Mouse (Mus musculus) midbrain, embryonic 11.5 days (tissue): ENCODE data around the gene Pex6. TPM values are rescaled to one million over a fixed set of nuclear protein-coding genes. Genes with fewer than 3 reads are reported as not detected.

Experiments
- ATAC-seq: fragments of 200-750 bp; cut with Nextera tagmentation; 2 replicates; pipeline ENCODE4 v1.8.0; 2017; ENCODE audit warnings: moderate TSS enrichment, moderate library complexity; ENCODE audit not compliant: low FRiP score
- DNase-seq: peaks from one replicate; pipeline ENCODE4 v3.0.0; 2015; ENCODE audit warnings: low spot score; ENCODE audit errors: missing footprints
- H3K27ac ChIP-seq: fragments of 300-500 bp; sonication (generic); 2 replicates; pipeline ENCODE4 v1.5.1; 2014; ENCODE audit warnings: low read depth, low read length
- H3K27me3 ChIP-seq: fragments of 300-500 bp; sonication (generic); 2 replicates; pipeline ENCODE4 v1.6.1; 2014; ENCODE audit warnings: mild to moderate bottlenecking, low read length, moderate library complexity, mixed read lengths; ENCODE audit not compliant: control insufficient read depth, insufficient read depth
- H3K36me3 ChIP-seq: fragments of 300-500 bp; sonication (generic); 2 replicates; pipeline ENCODE4 v1.6.1; 2014; ENCODE audit warnings: mild to moderate bottlenecking, low read length, moderate library complexity, mixed read lengths; ENCODE audit not compliant: control insufficient read depth, insufficient read depth
- H3K4me1 ChIP-seq: fragments of 300-500 bp; sonication (generic); 2 replicates; pipeline ENCODE4 v1.6.1; 2014; ENCODE audit warnings: low read length; ENCODE audit not compliant: control insufficient read depth, insufficient read depth
- H3K4me2 ChIP-seq: fragments of 300-500 bp; sonication (generic); 2 replicates; pipeline ENCODE4 v1.6.1; 2014; ENCODE audit warnings: mild to moderate bottlenecking, moderate library complexity
- H3K4me3 ChIP-seq: fragments of 300-500 bp; sonication (generic); 2 replicates; pipeline ENCODE4 v1.5.1; 2014; ENCODE audit warnings: low read depth, low read length
- H3K9ac ChIP-seq: fragments of 300-500 bp; sonication (generic); 2 replicates; pipeline ENCODE4 v1.6.1; 2014; ENCODE audit warnings: low read length
- H3K9me3 ChIP-seq: fragments of 300-500 bp; sonication (generic); 2 replicates; pipeline ENCODE4 v1.6.1; 2016; ENCODE audit warnings: low read length; ENCODE audit not compliant: control insufficient read depth
- WGBS: fragments of 180-500 bp; shearing (Covaris S2); extraction: QIAGEN DNeasy Blood & Tissue Kit; methylation state at CpG from one replicate; pipeline ENCODE4 v1.1.7; 2014; 5-methylcytosine and 5-hydroxymethylcytosine counted together
- polyA plus RNA-seq: library from polyadenylated mRNA; unstranded; fragments of >200 nt; fragmentation: Nextera tagmentation; extraction: Ambion mirVana; gene quantifications from 2 replicates; pipeline ENCODE4 v1.2.1, GENCODE M21; 2014

The Pex6 gene
- polyA plus RNA-seq, 1 experiment from 2014 or later: 16.5 TPM

GRCm38 (mm10) chr17:46704887-46705835 lies 6.1 kb upstream of the Pex6 start, which contains the start of gene Ppp2r5d:
Gene Ppp2r5d (minus strand): TSS chr17:46705111.
- H3K36me3 ChIP-seq: no peaks in the 10 kb centered on the region
- peaks cover 19% of the 10 kb centered on the region for H3K4me1 ChIP-seq
- no peaks in the 10 kb centered on the region; the same call in 1 of the 2 replicates for H3K27me3 ChIP-seq
- H3K27ac ChIP-seq: peak within 1 kb of the TSS; percentile 74
- ATAC-seq (peak; percentile 96), DNase-seq (peak; percentile 98)
- WGBS: 2% methylated on average over 48 of the region's 48 CpGs
- H3K9me3 ChIP-seq: no peaks in the 10 kb centered on the region
- peak within 1 kb of the TSS; percentile 87 for H3K4me3 ChIP-seq
- peak within 1 kb of the TSS; percentile 90 for H3K9ac ChIP-seq
- peak within 1 kb of the TSS; percentile 62 for H3K4me2 ChIP-seq

GRCm38 (mm10) chr17:46706375-46707089 lies 4.7 kb upstream of the Pex6 start:
- ATAC-seq: no peak
- Histone ChIP-seq H3K4me3 (no peak overlapping the region), H3K4me2 (no peak overlapping the region), H3K36me3 (no peaks in the 10 kb centered on the region), H3K9ac (no peak overlapping the region), H3K9me3 (no peaks in the 10 kb centered on the region), H3K4me1 (peaks cover 17% of the 10 kb centered on the region), H3K27me3 (no peaks in the 10 kb centered on the region; the same call in 1 of the 2 replicates), H3K27ac (no peak overlapping the region)
- 93% methylated on average over 14 of the region's 14 CpGs for WGBS
- peak; percentile 74 for DNase-seq

GRCm38 (mm10) chr17:46711612-46712271 lies 479 bp downstream of the Pex6 start:
- H3K4me2 ChIP-seq: peak overlapping the region; percentile 100
- H3K4me3 ChIP-seq: peak overlapping the region; percentile 97
- H3K27me3 ChIP-seq: no peaks in the 10 kb centered on the region
- peaks cover 6% of the 10 kb centered on the region; the same call in 1 of the 2 replicates for H3K36me3 ChIP-seq
- DNase-seq (no peak), ATAC-seq (peak; percentile 33)
- H3K4me1 ChIP-seq: peaks cover 8% of the 10 kb centered on the region
- H3K9ac ChIP-seq: peak overlapping the region; percentile 88
- WGBS: under 1% methylated on average over 67 of the region's 76 CpGs
- no peak overlapping the region for H3K27ac ChIP-seq
- H3K9me3 ChIP-seq: no peaks in the 10 kb centered on the region

GRCm38 (mm10) chr17:46712442-46712841 lies 1.2 kb downstream of the Pex6 start:
- Histone ChIP-seq H3K9me3 (no peaks in the 10 kb centered on the region), H3K27ac (no peak overlapping the region), H3K4me3 (peak overlapping the region; percentile 97), H3K4me2 (peak overlapping the region; percentile 100), H3K9ac (peak overlapping the region; percentile 88; the same call in 1 of the 2 replicates), H3K36me3 (peaks cover 6% of the 10 kb centered on the region; the same call in 1 of the 2 replicates), H3K27me3 (no peaks in the 10 kb centered on the region), H3K4me1 (peaks cover 8% of the 10 kb centered on the region)
- ATAC-seq: no peak
- 81% methylated on average over 7 of the region's 7 CpGs for WGBS
- DNase-seq: no peak

- H3K36me3 ChIP-seq: peaks cover 6% of the 10 kb centered on the region; the same call in 1 of the 2 replicates
- H3K27ac ChIP-seq: no peak overlapping the region
- H3K4me3 ChIP-seq: no peak overlapping the region
- H3K4me2 ChIP-seq: no peak overlapping the region
- ATAC-seq: no peak
- H3K9ac ChIP-seq: no peak overlapping the region
- H3K9me3 ChIP-seq: no peaks in the 10 kb centered on the region
- no peak for DNase-seq
- H3K27me3 ChIP-seq: no peaks in the 10 kb centered on the region
- 90% methylated on average over 9 of the region's 9 CpGs for WGBS
- peaks cover 8% of the 10 kb centered on the region for H3K4me1 ChIP-seq
These were observed 2.6 kb downstream of the Pex6 start for GRCm38 (mm10) chr17:46713849-46714248.

GRCm38 (mm10) chr17:46714756-46715481 lies 3.7 kb downstream of the Pex6 start:
- Histone ChIP-seq H3K4me1 (peaks cover 8% of the 10 kb centered on the region), H3K27me3 (no peaks in the 10 kb centered on the region), H3K9me3 (no peaks in the 10 kb centered on the region), H3K27ac (no peak overlapping the region), H3K4me3 (no peak overlapping the region), H3K36me3 (peaks cover 6% of the 10 kb centered on the region; the same call in 1 of the 2 replicates), H3K4me2 (no peak overlapping the region), H3K9ac (no peak overlapping the region)
- DNase-seq (peak; percentile 80), ATAC-seq (no peak)
- 95% methylated on average over 11 of the region's 11 CpGs for WGBS

- Histone ChIP-seq H3K4me2 (no peak overlapping the region), H3K4me3 (no peak overlapping the region), H3K9me3 (no peaks in the 10 kb centered on the region), H3K27ac (no peak overlapping the region), H3K9ac (no peak overlapping the region), H3K27me3 (no peaks in the 10 kb centered on the region), H3K4me1 (no peaks in the 10 kb centered on the region), H3K36me3 (no peaks in the 10 kb centered on the region)
- no peak for DNase-seq
- ATAC-seq: no peak
- WGBS: 92% methylated on average over 7 of the region's 7 CpGs
These were observed 9.8 kb downstream of the Pex6 start for GRCm38 (mm10) chr17:46721077-46721476.

- ATAC-seq (no peak), DNase-seq (peak; percentile 47)
- H3K4me2 ChIP-seq: no peak overlapping the region
- H3K4me3 ChIP-seq: no peak overlapping the region
- H3K36me3 ChIP-seq: no peaks in the 10 kb centered on the region
- peaks cover 3% of the 10 kb centered on the region for H3K27me3 ChIP-seq
- no peak overlapping the region for H3K9ac ChIP-seq
- no peaks in the 10 kb centered on the region for H3K4me1 ChIP-seq
- WGBS: 83% methylated on average over 20 of the region's 20 CpGs
- no peak overlapping the region for H3K27ac ChIP-seq
- H3K9me3 ChIP-seq: no peaks in the 10 kb centered on the region
These were observed 13.3 kb downstream of the Pex6 start for GRCm38 (mm10) chr17:46724477-46725084.
